Mouse (Mus musculus) embryonic fibroblast, embryonic 13.5 days (primary cell): ENCODE results near the gene Ublcp1. TPM values are rescaled to one million over a fixed set of nuclear protein-coding genes. Genes with fewer than 3 reads are reported as not detected.

Experiments
- H3K27ac ChIP-seq: 2 replicates; pipeline ENCODE4 v1.5.1; 2012; ENCODE audit warnings: low read length, control low read depth, inconsistent platforms; ENCODE audit not compliant: insufficient read depth
- H3K4me1 ChIP-seq: 2 replicates; pipeline ENCODE4 v1.6.1; 2011; ENCODE audit warnings: low read length; ENCODE audit not compliant: control insufficient read depth, insufficient read depth
- H3K4me3 ChIP-seq: 2 replicates; pipeline ENCODE4 v1.5.1; 2011; ENCODE audit warnings: mild to moderate bottlenecking, control low read depth, low read length; ENCODE audit not compliant: insufficient read depth
- CTCF ChIP-seq: IDR thresholded peaks from 2 replicates; pipeline ENCODE4 v1.5.1; 2011; ENCODE audit warnings: mild to moderate bottlenecking, control low read depth, low read length, moderate library complexity, borderline replicate concordance; ENCODE audit not compliant: insufficient read depth
- POLR2A ChIP-seq: IDR thresholded peaks from 2 replicates; pipeline ENCODE4 v1.6.1; 2011; ENCODE audit warnings: low read depth, mild to moderate bottlenecking, control low read depth, low read length, moderate library complexity
- polyA plus RNA-seq: library from polyadenylated mRNA; stranded (reverse); fragments of >200 nt; gene quantifications from 2 replicates; pipeline ENCODE4 v1.2.4, GENCODE M21; 2011; ENCODE audit warnings: low read depth; ENCODE audit not compliant: missing spikeins, insufficient read length

Gene Ublcp1
- polyA plus RNA-seq, 1 experiment: 75.4 TPM

- no peak overlapping the region for H3K4me3 ChIP-seq
- no peak for TF ChIP-seq POLR2A
- TF ChIP-seq CTCF: no peak
- H3K27ac ChIP-seq: no peak overlapping the region
- no peaks in the 10 kb centered on the region for H3K4me1 ChIP-seq
Measured at GRCm38 (mm10) chr11:44405961-44406360, 64.3 kb downstream of the Ublcp1 start.

- H3K4me1 ChIP-seq: no peaks in the 10 kb centered on the region
- TF ChIP-seq POLR2A (no peak), CTCF (no peak)
- H3K27ac ChIP-seq: no peak overlapping the region
- no peak overlapping the region for H3K4me3 ChIP-seq
Measured at GRCm38 (mm10) chr11:44405113-44405512, 65.2 kb downstream of the Ublcp1 start.

Other genes with a start within 250 kb of the Ublcp1 start
- not detected in 2 replicates for gene Il12b, start 70.4 kb downstream of the Ublcp1 start, polyA plus RNA-seq
- 56.8 and 64.8 TPM in 2 replicates for gene Rnf145, start 48.5 kb upstream of the Ublcp1 start, polyA plus RNA-seq
- gene Ebf1, start 146.8 kb upstream of the Ublcp1 start, polyA plus RNA-seq: 26.9 and 55.9 TPM in 2 replicates